Mouse (Mus musculus): ENCODE results near the gene Srgap1.

GRCm38 (mm10) chr10:121849496-121849895, 197.6 kb downstream of the Srgap1 start:
- TF ChIP-seq GATA1 (IDR thresholded peaks at IDR 0.05; ENCODE audit: borderline replicate concordance, low read length) (no peak), FLI1 (IDR thresholded peaks at IDR 0.05; ENCODE audit: low read length) (no peak)
